Mouse (Mus musculus) neutrophil, adult 59 days (primary cell): ENCODE measurements around the gene Olfr1355. TPM values are rescaled to one million over a fixed set of nuclear protein-coding genes. Genes with fewer than 3 reads are reported as not detected.

Source experiments
- total RNA-seq, 2 experiments: library from RNA; stranded (reverse); gene quantifications; 1 replicate in 1 of 2; 2 replicates in 1 of 2; pipeline ENCODE4 v1.2.4; 2023

Olfr1355 gene
- total RNA-seq = not detected

GRCm38 (mm10) chr10:78875240-78875639 is at the start of gene Olfr1355:
Olfr1355 (plus strand) TSS chr10:78875540.

GRCm38 (mm10) chr10:78852066-78852465 is 23.3 kb upstream of the Olfr1355 start, which contains the start of gene Olfr1356:
Olfr1356 (minus strand) TSS chr10:78852166.

GRCm38 (mm10) chr10:78912871-78913270 is 37.5 kb downstream of the Olfr1355 start, which contains the start of gene Olfr1354:
Olfr1354 (plus strand) TSS chr10:78913171.

Other genes with a start within 250 kb of the Olfr1355 start
- not detected for gene Casp14, start 157.2 kb upstream of the Olfr1355 start, total RNA-seq
- gene Ccdc105, start 122.5 kb upstream of the Olfr1355 start, total RNA-seq = not detected
- gene Slc1a6, start 95.0 kb upstream of the Olfr1355 start, total RNA-seq = not detected
- gene Olfr1356, start 23.4 kb upstream of the Olfr1355 start, total RNA-seq = not detected
- gene Olfr1354, start 37.6 kb downstream of the Olfr1355 start, total RNA-seq = not detected
- not detected for gene Olfr8, start 75.1 kb downstream of the Olfr1355 start, total RNA-seq
- not detected for gene Olfr1353, start 87.8 kb downstream of the Olfr1355 start, total RNA-seq
- not detected for gene Olfr1352, start 105.5 kb downstream of the Olfr1355 start, total RNA-seq
- not detected for gene Olfr1351, start 136.9 kb downstream of the Olfr1355 start, total RNA-seq
- gene Olfr57, start 153.2 kb downstream of the Olfr1355 start, total RNA-seq = not detected
- 1 to 10 TPM; 3.4 to 5.6 TPM for gene 2610008E11Rik, start 222.1 kb downstream of the Olfr1355 start, total RNA-seq